Comparison of ENCODE assay signal across 26 mouse cellular contexts in the genomic region with DNA sequence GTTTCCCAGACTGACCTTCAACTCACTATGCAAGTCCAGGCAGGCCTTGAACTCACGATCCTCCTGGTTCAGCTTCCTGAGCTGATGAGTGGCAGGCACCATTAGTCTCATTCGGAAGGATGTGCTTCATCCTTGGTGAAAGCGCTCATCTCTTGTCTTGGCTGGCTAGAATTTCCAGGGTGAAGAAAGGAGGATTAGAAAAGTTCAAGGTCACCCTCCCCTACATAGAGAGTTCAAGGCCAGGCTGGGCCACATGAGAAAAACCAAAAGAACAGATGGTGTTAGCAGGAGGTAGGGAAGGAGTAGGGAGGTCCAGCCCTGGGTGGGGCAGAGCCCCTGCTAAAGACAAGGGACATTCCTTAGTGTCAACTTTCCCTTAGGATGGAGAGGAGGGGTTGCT.
"Had no signal": no experiment of that assay in that cellular context is flagged by ENCODE, and none has a peak within 500 bp of the region (broad histone marks: within the 10 kb centered on the region; RNA-seq: fewer than 3 reads in every experiment).

No protein-coding gene starts in this region.

- H3K27me3 ChIP-seq: heart, embryonic 13.5 days; heart, embryonic 15.5 days; intestine, embryonic 15.5 days; limb, embryonic 13.5 days; limb, embryonic 15.5 days; liver, embryonic 12.5 days had no signal

- ATAC-seq: hindbrain, embryonic 16.5 days; inflammation-experienced regulatory T-cells, adult 6 months; intestine, embryonic 15.5 days; intestine, postnatal 0 days; liver, embryonic 12.5 days had no signal

- H3K9ac ChIP-seq: heart, embryonic 13.5 days; heart, embryonic 15.5 days; hindbrain, embryonic 14.5 days; intestine, embryonic 15.5 days; limb, embryonic 13.5 days; limb, embryonic 15.5 days; liver, embryonic 12.5 days; liver, embryonic 14.5 days had no signal

- H3K36me3 ChIP-seq: heart, embryonic 13.5 days; heart, embryonic 15.5 days; intestine, embryonic 15.5 days; limb, embryonic 13.5 days; limb, embryonic 15.5 days; liver, embryonic 12.5 days had no signal

- DNase-seq: gastrocnemius, adult 2 months; gastrocnemius, postnatal 14 days; gastrocnemius, postnatal 36 days; heart, adult 11 months; heart, adult 2 months; heart, postnatal 14 days; heart, postnatal 36 days; kidney, adult 18-20 months; kidney, adult 8-10 months; kidney, postnatal 10 days; kidney, postnatal 25 days; kidney, postnatal 4 days had no signal

- H3K4me2 ChIP-seq: heart, embryonic 11.5 days; heart, embryonic 13.5 days; heart, embryonic 15.5 days; hindbrain, embryonic 14.5 days; intestine, embryonic 15.5 days; limb, embryonic 13.5 days; limb, embryonic 15.5 days; liver, embryonic 12.5 days had no signal

- H3K9me3 ChIP-seq: heart, embryonic 13.5 days; heart, embryonic 15.5 days; intestine, embryonic 15.5 days; limb, embryonic 13.5 days; limb, embryonic 15.5 days; liver, embryonic 12.5 days had no signal

- H3K27ac ChIP-seq: gastrocnemius, adult 2 months; heart, adult 2 months; heart, embryonic 13.5 days; heart, embryonic 15.5 days; hindbrain, embryonic 14.5 days; intestine, embryonic 15.5 days; layer of hippocampus, adult 2 months; left cerebral cortex, adult 2 months; limb, embryonic 13.5 days; limb, embryonic 15.5 days; liver, embryonic 12.5 days; liver, embryonic 14.5 days had no signal

- H3K4me1 ChIP-seq: heart, embryonic 13.5 days; heart, embryonic 15.5 days; intestine, embryonic 15.5 days; limb, embryonic 13.5 days; limb, embryonic 15.5 days; liver, embryonic 12.5 days had no signal

- H3K4me3 ChIP-seq: gastrocnemius, adult 2 months; heart, adult 2 months; heart, embryonic 13.5 days; heart, embryonic 15.5 days; intestine, embryonic 15.5 days; layer of hippocampus, adult 2 months; left cerebral cortex, adult 2 months; limb, embryonic 13.5 days; limb, embryonic 15.5 days; liver, embryonic 12.5 days had no signal
